Mouse (Mus musculus) CH12.LX (cell line): ENCODE results near the gene Usp6nl. TPM values are rescaled to one million over a fixed set of nuclear protein-coding genes. Genes with fewer than 3 reads are reported as not detected.

Experiments
- DNase-seq: peaks from one replicate; pipeline ENCODE4 v3.0.0-alpha.2; 2013; ENCODE audit errors: extremely low read depth
- H3K27ac ChIP-seq: 2 replicates; pipeline ENCODE4 v1.5.1; 2012; ENCODE audit warnings: low read depth, mild to moderate bottlenecking, control low read depth, moderate library complexity; ENCODE audit not compliant: insufficient read depth
- H3K27me3 ChIP-seq: replicated peaks from 2 replicates; pipeline ENCODE3; 2012; ENCODE audit warnings: inconsistent platforms
- H3K36me3 ChIP-seq, 2 experiments: replicated peaks in 1 of 2; 2 replicates each; pipeline versions ENCODE3 to v1.6.1; 2012; ENCODE audit warnings: inconsistent platforms in 1 of 2, low read length in 1 of 2, mild to moderate bottlenecking in 1 of 2, mixed read lengths in 1 of 2, moderate library complexity in 1 of 2; ENCODE audit not compliant: control insufficient read depth in 1 of 2, insufficient read depth in 1 of 2
- H3K4me1 ChIP-seq, 2 experiments: 2 replicates each; pipeline ENCODE4 v1.6.1; 2012; ENCODE audit warnings: inconsistent platforms in 1 of 2, moderate library complexity in 1 of 2; ENCODE audit not compliant: insufficient read depth in 2 of 2, control insufficient read depth in 1 of 2
- H3K4me2 ChIP-seq: 2 replicates; pipeline ENCODE4 v1.6.1; 2012; ENCODE audit warnings: low read depth, mild to moderate bottlenecking, control low read depth; ENCODE audit not compliant: poor library complexity, insufficient read depth, severe bottlenecking
- H3K4me3 ChIP-seq, 3 experiments: fragments of 150-350 bp in 1 of 3; sonication (generic) in 1 of 3; replicated peaks in 1 of 3; 2 replicates each; pipeline versions ENCODE3 to v1.5.1; 2011 to 2012; ENCODE audit warnings: low read depth in 2 of 3, low read length in 2 of 3, mild to moderate bottlenecking in 2 of 3, moderate library complexity in 2 of 3, control low read depth in 1 of 3, improper control_type of control experiment in 1 of 3, inconsistent platforms in 1 of 3, mixed read lengths in 1 of 3; ENCODE audit not compliant: poor library complexity in 1 of 3
- H3K79me2 ChIP-seq: replicated peaks from 2 replicates; pipeline ENCODE4 v1.6.1; 2012; ENCODE audit warnings: mild to moderate bottlenecking, moderate library complexity; ENCODE audit not compliant: control insufficient read depth, poor library complexity, insufficient read depth, severe bottlenecking; ENCODE audit errors: extremely low read depth
- H3K9ac ChIP-seq: 2 replicates; pipeline ENCODE4 v1.6.1; 2012; ENCODE audit warnings: low read depth, mild to moderate bottlenecking, control low read depth, moderate library complexity; ENCODE audit not compliant: insufficient read depth
- H3K9me3 ChIP-seq: replicated peaks from 2 replicates; pipeline ENCODE3; 2012; ENCODE audit warnings: low read length, inconsistent platforms, mixed read lengths
- BHLHE40 ChIP-seq: IDR thresholded peaks from 2 replicates; pipeline ENCODE4 v1.6.1; 2011; ENCODE audit warnings: mild to moderate bottlenecking, low read depth, low read length, improper control_type of control experiment
- CTCF ChIP-seq, 2 experiments: IDR thresholded peaks in 1 of 2; conservative IDR thresholded peaks in 1 of 2; 2 replicates each; pipeline ENCODE4 v1.5.1; 2011 to 2012; ENCODE audit warnings: low read depth in 2 of 2, low read length in 2 of 2, improper control_type of control experiment in 1 of 2, inconsistent platforms in 1 of 2, mild to moderate bottlenecking in 1 of 2, moderate library complexity in 1 of 2
- E2F4 ChIP-seq: IDR thresholded peaks from 2 replicates; pipeline ENCODE4 v1.6.1; 2011; ENCODE audit warnings: low read depth, low read length, improper control_type of control experiment; ENCODE audit not compliant: insufficient replicate concordance
- ELF1 ChIP-seq: IDR thresholded peaks from 2 replicates; pipeline ENCODE4 v1.6.1; 2014; ENCODE audit warnings: low read depth, mild to moderate bottlenecking, inconsistent platforms, low read length, improper control_type of control experiment
- GABPA ChIP-seq: IDR thresholded peaks from 2 replicates; pipeline ENCODE4 v1.6.1; 2012; ENCODE audit warnings: low read depth, low read length, improper control_type of control experiment, inconsistent platforms; ENCODE audit not compliant: insufficient replicate concordance
- IRF4 ChIP-seq: IDR thresholded peaks from 2 replicates; pipeline ENCODE4 v1.6.1; 2014; ENCODE audit warnings: low read depth, mild to moderate bottlenecking, inconsistent platforms, low read length, improper control_type of control experiment
- KAT2A ChIP-seq: IDR thresholded peaks from 2 replicates; pipeline ENCODE4 v1.6.1; 2012; ENCODE audit warnings: low read length, improper control_type of control experiment, inconsistent platforms; ENCODE audit not compliant: insufficient replicate concordance
- MAFK ChIP-seq: IDR thresholded peaks from 2 replicates; pipeline ENCODE4 v1.6.1; 2011; ENCODE audit warnings: low read length, improper control_type of control experiment; ENCODE audit not compliant: insufficient replicate concordance
- MAX ChIP-seq: IDR thresholded peaks from 2 replicates; pipeline ENCODE4 v1.6.1; 2011; ENCODE audit warnings: low read length, improper control_type of control experiment
- MAZ ChIP-seq: IDR thresholded peaks from 2 replicates; pipeline ENCODE4 v1.6.1; 2012; ENCODE audit warnings: low read depth, mild to moderate bottlenecking, inconsistent platforms, low read length, improper control_type of control experiment, moderate library complexity
- MEF2A ChIP-seq: IDR thresholded peaks from 2 replicates; pipeline ENCODE4 v1.6.1; 2014; ENCODE audit warnings: low read depth, mild to moderate bottlenecking, inconsistent platforms, low read length, improper control_type of control experiment, borderline replicate concordance
- MXI1 ChIP-seq: IDR thresholded peaks from 2 replicates; pipeline ENCODE4 v1.6.1; 2011; ENCODE audit warnings: mild to moderate bottlenecking, low read depth, low read length, improper control_type of control experiment
- MYC ChIP-seq: IDR thresholded peaks from 2 replicates; pipeline ENCODE4 v1.6.1; 2011; ENCODE audit warnings: low read depth, mild to moderate bottlenecking, improper control_type of control experiment, low read length
- NRF1 ChIP-seq: IDR thresholded peaks from 2 replicates; pipeline ENCODE4 v1.6.1; 2014; ENCODE audit warnings: low read depth, mild to moderate bottlenecking, inconsistent platforms, low read length, improper control_type of control experiment, moderate library complexity
- PAX5 ChIP-seq: IDR thresholded peaks from 2 replicates; pipeline ENCODE4 v1.6.1; 2012; ENCODE audit warnings: low read length, inconsistent platforms, mixed read lengths
- POLR2A ChIP-seq: IDR thresholded peaks from 2 replicates; pipeline ENCODE4 v1.6.1; 2011; ENCODE audit warnings: low read depth, mild to moderate bottlenecking, improper control_type of control experiment, low read length
- POLR2AphosphoS2 ChIP-seq: IDR thresholded peaks from 2 replicates; pipeline ENCODE4 v1.6.1; 2011; ENCODE audit warnings: low read depth, low read length, improper control_type of control experiment
- RCOR1 ChIP-seq: conservative IDR thresholded peaks from 2 replicates; pipeline ENCODE4 v1.6.1; 2012; ENCODE audit warnings: low read depth, mild to moderate bottlenecking, inconsistent platforms, low read length, improper control_type of control experiment
- TBP ChIP-seq: conservative IDR thresholded peaks from 2 replicates; pipeline ENCODE4 v1.6.1; 2011; ENCODE audit warnings: low read depth, low read length, improper control_type of control experiment
- TCF12 ChIP-seq: IDR thresholded peaks from 2 replicates; pipeline ENCODE4 v1.6.1; 2014; ENCODE audit warnings: low read depth, mild to moderate bottlenecking, inconsistent platforms, low read length, improper control_type of control experiment
- ZKSCAN1 ChIP-seq: IDR thresholded peaks from 2 replicates; pipeline ENCODE4 v1.6.1; 2012; ENCODE audit warnings: low read depth, inconsistent platforms, low read length, improper control_type of control experiment, borderline replicate concordance
- ZNF384 ChIP-seq: IDR thresholded peaks from 2 replicates; pipeline ENCODE4 v1.6.1; 2012; ENCODE audit warnings: low read depth, low read length, improper control_type of control experiment, inconsistent platforms
- dilution Hi-C: fragments of 300-500 bp; cut with MboI; formaldehyde crosslinking; loops from 2 replicates; pipeline ENCODE4 v1.14.3; 2020; ENCODE audit warnings: low sequenced_read_pairs; ENCODE audit not compliant: extremely low pct_unique_long_range_greater_than_20kb, extremely low pct_ligation_motif_present
- in situ Hi-C: fragments of 300-500 bp; cut with MboI; formaldehyde crosslinking; loops from 3 replicates; pipeline ENCODE4 v1.14.3; 2019; ENCODE audit warnings: low sequenced_read_pairs, low pct_ligation_motif_present, low pct_unique_long_range_greater_than_20kb, mixed read lengths
- polyA plus RNA-seq: library from polyadenylated mRNA; unstranded; fragments of >175 nt; gene quantifications from 2 replicates; pipeline ENCODE4 v1.2.1, GENCODE M21; 2012; ENCODE audit warnings: low read depth; ENCODE audit not compliant: insufficient read length
- total RNA-seq, 2 experiments: library from RNA; depleted of rRNA; stranded (reverse); fragments of 300-350 nt in 1 of 2; fragments of >200 nt in 1 of 2; gene quantifications; 2 replicates each; pipeline ENCODE4 v1.2.3; 2012 to 2014

The Usp6nl gene
- total and polyA plus RNA-seq, 3 experiments: 4.1 to 12.1 (median 4.6) TPM

DNA sequence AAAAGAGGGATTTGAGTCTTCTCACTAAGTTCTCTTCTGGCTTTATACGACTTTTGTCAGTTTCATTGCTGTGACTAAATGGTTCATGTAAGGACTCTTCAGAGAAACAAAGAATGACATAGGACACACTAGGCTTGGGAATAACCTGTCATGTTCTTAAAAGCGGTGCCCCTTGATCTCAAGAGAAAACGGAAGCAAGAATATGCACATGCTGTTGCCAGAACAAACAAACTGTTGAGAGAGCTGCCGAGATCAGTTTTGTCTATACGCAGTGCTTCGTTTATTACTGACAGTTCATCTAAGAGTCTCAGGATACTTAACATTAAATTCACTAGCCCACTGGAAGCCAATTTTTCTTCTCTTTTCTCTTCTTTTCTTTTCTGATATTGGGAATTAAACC, 76.4 kb downstream of the Usp6nl start:
- no peak overlapping the region for H3K4me2 ChIP-seq
- H3K4me1 ChIP-seq: peaks cover 0 to 7% of the 10 kb centered on the region in 2 experiments; a peak in 1 of 4 replicates
- no peak for DNase-seq
- H3K79me2 ChIP-seq: no peaks in the 10 kb centered on the region
- dilution Hi-C loops: no loop called here
- in situ Hi-C loops: no loop called here
- no peaks in the 10 kb centered on the region for H3K27me3 ChIP-seq
- no peaks in the 10 kb centered on the region for H3K9me3 ChIP-seq
- H3K36me3 ChIP-seq: peaks cover 0 to 30% of the 10 kb centered on the region in 2 experiments
- H3K4me3 ChIP-seq: no peak overlapping the region
- no peak for TF ChIP-seq GABPA
- no peak for TF ChIP-seq ZNF384
- TF ChIP-seq MXI1: no peak
- TF ChIP-seq MAFK: no peak
- no peak for TF ChIP-seq TCF12
- no peak for TF ChIP-seq POLR2A
- no peak for TF ChIP-seq POLR2AphosphoS2
- TF ChIP-seq MAX: no peak
- no peak for TF ChIP-seq NRF1
- TF ChIP-seq PAX5: no peak
- TF ChIP-seq TBP: no peak
- no peak for TF ChIP-seq ELF1
- TF ChIP-seq ZKSCAN1: no peak
- no peak for TF ChIP-seq RCOR1
- TF ChIP-seq E2F4: no peak
- TF ChIP-seq BHLHE40: no peak
- H3K9ac ChIP-seq: no peak overlapping the region
- H3K27ac ChIP-seq: no peak overlapping the region

DNA sequence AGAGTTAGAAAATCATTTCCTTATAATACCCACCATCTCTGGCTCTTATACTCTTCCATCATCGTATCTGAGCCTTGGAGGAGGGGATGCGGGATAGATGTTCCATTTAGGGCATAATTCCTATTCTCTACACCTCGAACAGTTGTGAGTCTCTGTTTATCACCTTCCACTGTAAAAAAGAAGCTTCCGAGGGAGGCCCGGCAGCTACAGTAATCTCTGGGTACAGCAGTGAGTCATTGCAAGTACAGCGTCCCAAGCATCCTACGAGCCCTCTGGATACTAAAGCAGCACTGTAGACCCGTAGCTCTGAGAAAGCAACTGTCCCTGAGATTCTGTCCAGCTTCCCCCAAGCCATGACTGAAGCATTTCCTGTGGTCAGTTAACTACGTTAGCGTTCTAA, 78.6 kb downstream of the Usp6nl start:
- Histone ChIP-seq H3K36me3 (peaks cover 0 to 22% of the 10 kb centered on the region in 2 experiments), H3K27me3 (no peaks in the 10 kb centered on the region), H3K4me3 (no peak overlapping the region), H3K9me3 (no peaks in the 10 kb centered on the region), H3K79me2 (no peaks in the 10 kb centered on the region), H3K27ac (no peak overlapping the region), H3K9ac (no peak overlapping the region), H3K4me1 (peaks cover 0 to 16% of the 10 kb centered on the region in 2 experiments; a peak in 2 of 4 replicates), H3K4me2 (no peak overlapping the region)
- in situ Hi-C loops: loop anchor here (25.0 kb wide), 1 partner anchor 389 kb away; no protein-coding TSS in a partner anchor
- dilution Hi-C loops: no loop called here
- TF ChIP-seq CTCF (conservative IDR thresholded peaks at IDR 0.05 in 1 of 2, IDR thresholded peaks at IDR 0.05 in 1 of 2; ENCODE audit: low read depth in 2 of 2, low read length in 2 of 2) (no peak), POLR2A (no peak), MXI1 (no peak), MEF2A (no peak), MYC (no peak), MAZ (no peak), IRF4 (no peak), TCF12 (no peak), KAT2A (no peak)
- no peak for DNase-seq
